Mouse (Mus musculus) testis, adult 2 months (tissue): ENCODE measurements at regions not wholly inside any gene's neighbourhood (a gene's known extent, or its start where the extent isn't known, plus 50 kb on each side); places are given as distances from the start of the nearest gene placed in this dataset.

Experiments used
- CTCF ChIP-seq: fragments of 200-500 bp; IDR thresholded peaks from 2 replicates; pipeline ENCODE4 v1.5.1; 2012; ENCODE audit warnings: low read depth, mild to moderate bottlenecking, inconsistent platforms, low read length, moderate library complexity; ENCODE audit not compliant: control insufficient read depth, insufficient read depth, insufficient replicate concordance
- POLR2A ChIP-seq: fragments of 200-500 bp; IDR thresholded peaks from 2 replicates; pipeline ENCODE4 v1.6.1; 2012; ENCODE audit warnings: low read depth, mild to moderate bottlenecking, inconsistent platforms, low read length, moderate library complexity; ENCODE audit not compliant: control insufficient read depth

DNA sequence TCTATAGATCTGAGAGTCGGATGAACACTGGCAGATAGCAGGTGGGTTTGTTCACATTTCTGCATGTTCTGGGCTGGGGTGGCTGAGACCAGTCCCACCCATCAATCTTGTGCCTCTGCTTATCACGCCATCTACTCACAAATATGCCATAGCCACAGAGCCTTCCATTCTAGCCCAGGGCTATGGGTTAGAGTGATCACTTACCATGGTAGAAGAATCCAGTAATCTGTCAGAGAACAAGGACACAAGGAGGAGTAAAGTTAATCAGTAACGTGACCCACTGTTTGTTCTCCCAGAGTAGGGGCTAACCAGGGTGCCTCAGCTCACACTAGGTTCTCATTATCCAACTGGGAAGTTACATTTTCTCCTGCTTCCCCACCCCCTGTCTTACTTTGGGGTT, 52.1 kb upstream of the Cd93 start:
- TF ChIP-seq POLR2A (no peak), CTCF (no peak)
